Mouse (Mus musculus) lung, adult 2 months (tissue): ENCODE measurements around the gene Serpina1f.

Experiments
- CTCF ChIP-seq: fragments of 200-500 bp; IDR thresholded peaks from 2 replicates; pipeline ENCODE4 v1.5.1; 2011; ENCODE audit warnings: mild to moderate bottlenecking, low read length, control low read depth; ENCODE audit not compliant: insufficient read depth
- POLR2A ChIP-seq: fragments of 200-500 bp; IDR thresholded peaks from 2 replicates; pipeline ENCODE4 v1.6.1; 2011; ENCODE audit warnings: low read depth, mild to moderate bottlenecking, control low read depth, low read length, borderline replicate concordance; ENCODE audit errors: extremely low read depth

DNA sequence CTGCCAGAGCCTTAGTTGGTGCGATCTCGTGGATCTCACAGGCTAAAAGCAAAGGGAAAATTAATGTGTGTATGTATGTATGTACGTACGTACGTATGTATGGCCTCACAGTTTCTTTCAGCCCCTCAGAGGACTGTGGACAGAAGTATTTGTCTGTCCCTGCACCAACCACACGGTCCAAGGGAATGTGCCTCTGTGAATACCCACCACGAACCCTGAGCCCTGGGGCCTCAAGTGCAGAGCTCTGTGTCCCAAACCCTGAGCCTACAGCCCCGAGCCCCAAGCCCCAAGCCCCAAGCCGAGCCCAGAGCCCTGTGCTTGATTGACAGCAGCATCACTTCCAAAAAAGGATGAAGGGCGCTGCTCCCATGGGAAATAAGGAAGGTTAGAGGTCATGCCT lies 37.3 kb downstream of the Serpina1f start:
- no peak for TF ChIP-seq POLR2A
- TF ChIP-seq CTCF: no peak
